Mouse (Mus musculus) embryonic facial prominence, embryonic 11.5 days (tissue): ENCODE data around the gene Pde2a. TPM values are rescaled to one million over a fixed set of nuclear protein-coding genes. Genes with fewer than 3 reads are reported as not detected.

Experiments used
- ATAC-seq: fragments of 200-750 bp; cut with Nextera tagmentation; replicated peaks from 2 replicates; pipeline ENCODE4 v1.8.0; 2017; ENCODE audit warnings: low read depth; ENCODE audit not compliant: insufficient number of reproducible peaks, low FRiP score, low TSS enrichment
- DNase-seq: peaks from one replicate; pipeline ENCODE4 v3.0.0-alpha.2; 2015; ENCODE audit warnings: low spot score
- H3K27ac ChIP-seq: fragments of 300-500 bp; sonication (generic); replicated peaks from 2 replicates; pipeline ENCODE4 v1.5.1; 2014; ENCODE audit warnings: mild to moderate bottlenecking, low read depth, low read length, control low read depth
- H3K27me3 ChIP-seq: fragments of 300-500 bp; sonication (generic); 2 replicates; pipeline ENCODE4 v1.6.1; 2014; ENCODE audit warnings: mild to moderate bottlenecking, low read length, moderate library complexity, mixed read lengths; ENCODE audit not compliant: control insufficient read depth, insufficient read depth
- H3K36me3 ChIP-seq: fragments of 300-500 bp; sonication (generic); replicated peaks from 2 replicates; pipeline ENCODE4 v1.6.1; 2014; ENCODE audit warnings: low read depth, mild to moderate bottlenecking, low read length, moderate library complexity, mixed read lengths; ENCODE audit not compliant: control insufficient read depth, insufficient read depth
- H3K4me1 ChIP-seq: fragments of 300-500 bp; sonication (generic); 2 replicates; pipeline ENCODE4 v1.6.1; 2014; ENCODE audit warnings: low read length, mixed read lengths; ENCODE audit not compliant: control insufficient read depth, insufficient read depth
- H3K4me2 ChIP-seq: fragments of 300-500 bp; sonication (generic); 2 replicates; pipeline ENCODE4 v1.6.1; 2014; ENCODE audit warnings: low read depth, mild to moderate bottlenecking, control low read depth, low read length, moderate library complexity
- H3K4me3 ChIP-seq: fragments of 300-500 bp; sonication (generic); 2 replicates; pipeline ENCODE4 v1.5.1; 2014; ENCODE audit warnings: low read depth, low read length, control low read depth
- H3K9ac ChIP-seq: fragments of 300-500 bp; sonication (generic); replicated peaks from 2 replicates; pipeline ENCODE4 v1.6.1; 2014; ENCODE audit warnings: mild to moderate bottlenecking, control low read depth, low read length
- H3K9me3 ChIP-seq: fragments of 300-500 bp; sonication (generic); replicated peaks from 2 replicates; pipeline ENCODE4 v1.6.1; 2016; ENCODE audit warnings: mild to moderate bottlenecking, low read length, inconsistent platforms, mixed read lengths; ENCODE audit not compliant: control insufficient read depth
- WGBS: fragments of 180-500 bp; shearing (Covaris S2); extraction: QIAGEN DNeasy Blood & Tissue Kit; methylation state at CpG from one replicate; pipeline ENCODE4 v1.1.7; 2014; 5-methylcytosine and 5-hydroxymethylcytosine counted together
- polyA plus RNA-seq: library from polyadenylated mRNA; unstranded; fragments of >200 nt; fragmentation: Nextera tagmentation; extraction: Ambion mirVana; gene quantifications from 2 replicates; pipeline ENCODE4 v1.2.1, GENCODE M21; 2014

The Pde2a gene
- polyA plus RNA-seq, 1 experiment from 2014 or later = 10.6 TPM

DNA sequence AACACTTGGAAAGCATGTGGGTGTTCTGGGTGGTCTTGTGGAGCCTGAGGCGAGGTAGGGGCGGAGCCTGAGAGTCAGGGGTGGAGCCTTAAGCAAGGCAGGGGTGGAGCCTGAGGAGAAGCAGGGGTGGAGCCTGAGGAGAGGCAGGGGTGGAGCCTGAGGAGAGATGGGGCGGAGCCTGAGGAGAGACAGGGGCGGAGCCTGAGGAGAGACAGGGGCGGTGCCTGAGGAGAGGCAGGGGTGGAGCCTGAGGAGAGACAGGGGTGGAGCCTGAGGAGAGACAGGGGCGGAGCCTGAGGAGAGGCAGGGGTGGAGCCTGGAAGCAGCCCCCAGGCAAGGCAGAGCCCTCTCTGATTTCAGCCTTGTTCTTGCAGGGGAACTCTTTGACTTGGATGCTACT, 79.7 kb downstream of the Pde2a start:
- H3K36me3 ChIP-seq = no peaks in the 10 kb centered on the region
- H3K9me3 ChIP-seq = no peaks in the 10 kb centered on the region
- DNase-seq = no peak
- H3K9ac ChIP-seq = no peak overlapping the region
- no peak overlapping the region for H3K4me2 ChIP-seq
- H3K27me3 ChIP-seq = peaks cover 3% of the 10 kb centered on the region; the same call in 1 of the 2 replicates
- no peak overlapping the region for H3K27ac ChIP-seq
- H3K4me1 ChIP-seq = no peaks in the 10 kb centered on the region; the same call in none of the 2 replicates
- WGBS = 77% methylated on average over 4 of the region's 6 CpGs
- H3K4me3 ChIP-seq = no peak overlapping the region
- ATAC-seq = no peak

DNA sequence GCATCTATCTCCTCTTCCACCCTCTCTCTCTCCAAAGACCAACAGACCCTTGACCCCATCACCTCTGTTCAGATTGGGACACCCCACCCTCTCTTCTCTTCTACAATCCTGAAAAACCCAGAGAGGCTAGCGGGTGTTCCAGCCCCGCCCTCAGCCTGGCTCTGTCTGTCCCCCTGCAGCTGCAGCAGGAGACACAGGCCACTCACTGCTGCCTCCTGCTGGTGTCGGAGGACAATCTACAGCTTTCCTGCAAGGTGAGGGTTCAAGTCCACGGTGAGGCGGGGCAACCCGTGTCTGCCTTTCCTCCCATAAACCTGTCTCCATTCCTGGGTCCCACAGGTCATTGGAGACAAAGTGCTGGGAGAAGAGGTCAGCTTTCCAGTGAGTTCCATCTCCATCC, 80.2 kb downstream of the Pde2a start:
- no peaks in the 10 kb centered on the region for H3K9me3 ChIP-seq
- peaks cover 3% of the 10 kb centered on the region; the same call in 1 of the 2 replicates for H3K27me3 ChIP-seq
- no peak overlapping the region for H3K9ac ChIP-seq
- no peak overlapping the region for H3K4me3 ChIP-seq
- ATAC-seq = no peak
- H3K36me3 ChIP-seq = no peaks in the 10 kb centered on the region
- H3K27ac ChIP-seq = no peak overlapping the region
- DNase-seq = no peak
- H3K4me1 ChIP-seq = no peaks in the 10 kb centered on the region; the same call in none of the 2 replicates
- 62% methylated on average over 6 of the region's 6 CpGs for WGBS
- H3K4me2 ChIP-seq = no peak overlapping the region

DNA sequence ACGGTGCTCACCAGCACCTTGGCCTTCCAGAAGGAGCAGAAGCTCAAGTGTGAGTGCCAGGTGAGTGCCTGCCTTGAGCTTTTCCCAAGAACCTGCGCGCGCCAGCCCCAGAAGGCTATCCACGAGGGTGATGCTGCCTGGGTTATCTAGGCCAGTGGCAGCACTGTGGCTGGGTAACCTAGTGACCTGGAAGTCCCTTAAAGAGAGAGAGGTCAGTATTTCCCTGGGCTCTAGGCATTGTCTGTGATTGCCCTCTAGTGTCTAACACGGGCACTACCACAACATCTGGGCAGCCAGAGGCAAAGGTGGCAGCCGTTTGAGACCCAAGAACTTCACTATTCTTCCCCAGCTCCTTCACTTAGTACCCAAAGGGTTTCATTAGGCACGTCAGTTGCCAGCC, 81.9 kb downstream of the Pde2a start:
- WGBS = 19% methylated on average over 8 of the region's 8 CpGs
- ATAC-seq (no peak), DNase-seq (peak; percentile 75)
- Histone ChIP-seq H3K4me2 (no peak overlapping the region), H3K27me3 (peaks cover 3% of the 10 kb centered on the region; the same call in 1 of the 2 replicates), H3K4me3 (no peak overlapping the region), H3K9me3 (no peaks in the 10 kb centered on the region), H3K36me3 (no peaks in the 10 kb centered on the region), H3K27ac (no peak overlapping the region), H3K4me1 (no peaks in the 10 kb centered on the region; the same call in 1 of the 2 replicates), H3K9ac (no peak overlapping the region)

DNA sequence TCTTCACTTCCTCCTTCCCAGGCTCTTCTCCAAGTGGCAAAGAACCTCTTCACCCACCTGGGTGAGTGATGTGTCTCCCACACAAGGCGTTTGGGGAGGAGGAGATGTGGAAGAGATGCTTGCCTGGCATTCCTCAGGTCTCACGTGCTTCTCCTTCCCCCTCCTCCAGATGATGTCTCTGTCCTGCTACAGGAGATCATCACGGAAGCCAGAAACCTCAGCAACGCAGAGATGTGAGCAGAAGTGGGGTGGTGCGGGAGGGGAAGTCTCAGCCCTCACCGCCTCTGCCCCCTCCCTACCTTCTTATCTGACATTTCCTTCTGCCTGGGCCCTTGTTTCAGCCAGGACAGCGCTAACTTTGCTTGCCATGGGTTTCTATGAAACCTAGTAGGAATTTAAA, 82.3 kb downstream of the Pde2a start:
- no peak overlapping the region for H3K27ac ChIP-seq
- DNase-seq = no peak

DNA sequence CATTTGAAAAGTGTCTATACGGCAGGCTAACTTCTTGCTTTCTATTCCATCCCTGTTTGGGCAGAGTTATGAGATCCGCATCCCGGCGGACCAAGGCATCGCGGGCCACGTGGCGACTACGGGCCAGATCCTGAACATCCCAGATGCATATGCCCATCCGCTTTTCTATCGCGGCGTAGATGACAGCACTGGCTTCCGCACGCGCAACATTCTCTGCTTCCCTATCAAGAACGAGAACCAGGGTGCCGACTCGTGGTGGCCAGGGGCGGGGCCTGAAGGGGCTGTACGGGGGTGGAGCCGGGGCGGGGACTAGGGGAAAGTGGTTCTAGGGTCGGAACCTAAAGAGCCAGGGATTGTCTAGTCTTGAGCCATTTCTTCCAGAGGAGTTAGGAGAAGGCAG, 83.0 kb downstream of the Pde2a start:
- H3K4me3 ChIP-seq = peak overlapping the region; percentile 19; the same call in 1 of the 2 replicates
- DNase-seq (peak; percentile 60), ATAC-seq (no peak)
- WGBS = 7% methylated on average over 24 of the region's 24 CpGs
- no peaks in the 10 kb centered on the region; the same call in 1 of the 2 replicates for H3K4me1 ChIP-seq
- no peak overlapping the region for H3K9ac ChIP-seq
- H3K9me3 ChIP-seq = no peaks in the 10 kb centered on the region
- H3K4me2 ChIP-seq = peak overlapping the region; percentile 37; the same call in 1 of the 2 replicates
- H3K36me3 ChIP-seq = no peaks in the 10 kb centered on the region
- no peak overlapping the region for H3K27ac ChIP-seq
- H3K27me3 ChIP-seq = peaks cover 3% of the 10 kb centered on the region; the same call in 1 of the 2 replicates

More for the DNA sequence above, 82.3 kb downstream of the Pde2a start:
- no peak overlapping the region for H3K4me3 ChIP-seq
- H3K36me3 ChIP-seq = no peaks in the 10 kb centered on the region
- H3K4me1 ChIP-seq = no peaks in the 10 kb centered on the region; the same call in 1 of the 2 replicates
- no peak overlapping the region for H3K4me2 ChIP-seq
- ATAC-seq = no peak
- no peak overlapping the region for H3K9ac ChIP-seq
- peaks cover 3% of the 10 kb centered on the region; the same call in 1 of the 2 replicates for H3K27me3 ChIP-seq
- no peaks in the 10 kb centered on the region for H3K9me3 ChIP-seq
- WGBS = 42% methylated on average over 7 of the region's 7 CpGs

DNA sequence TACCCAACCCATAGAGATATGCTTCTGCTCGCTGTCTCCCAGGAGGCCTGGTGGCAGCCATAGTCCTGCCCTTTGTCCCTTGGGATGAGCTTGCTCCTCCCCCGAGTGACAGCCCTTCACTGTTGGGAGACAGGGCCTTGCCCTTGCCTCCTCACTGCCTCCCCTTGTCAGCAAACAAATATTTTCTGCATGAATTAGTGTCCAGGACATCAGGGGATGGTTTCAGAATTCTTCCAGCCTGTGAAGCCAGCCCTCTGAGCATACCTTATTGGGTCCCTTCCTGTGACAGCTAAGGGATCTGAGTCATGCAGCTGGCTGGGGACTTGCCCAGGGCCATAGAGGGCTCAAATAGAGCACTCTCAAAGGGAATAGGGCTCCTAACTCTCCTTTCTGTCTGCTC, 87.7 kb downstream of the Pde2a start:
- Histone ChIP-seq H3K4me2 (no peak overlapping the region), H3K27me3 (no peaks in the 10 kb centered on the region), H3K9ac (no peak overlapping the region), H3K9me3 (no peaks in the 10 kb centered on the region), H3K27ac (no peak overlapping the region), H3K36me3 (no peaks in the 10 kb centered on the region), H3K4me3 (no peak overlapping the region), H3K4me1 (no peaks in the 10 kb centered on the region)
- 59% methylated on average over 2 of the region's 2 CpGs for WGBS
- DNase-seq (no peak), ATAC-seq (no peak)

DNA sequence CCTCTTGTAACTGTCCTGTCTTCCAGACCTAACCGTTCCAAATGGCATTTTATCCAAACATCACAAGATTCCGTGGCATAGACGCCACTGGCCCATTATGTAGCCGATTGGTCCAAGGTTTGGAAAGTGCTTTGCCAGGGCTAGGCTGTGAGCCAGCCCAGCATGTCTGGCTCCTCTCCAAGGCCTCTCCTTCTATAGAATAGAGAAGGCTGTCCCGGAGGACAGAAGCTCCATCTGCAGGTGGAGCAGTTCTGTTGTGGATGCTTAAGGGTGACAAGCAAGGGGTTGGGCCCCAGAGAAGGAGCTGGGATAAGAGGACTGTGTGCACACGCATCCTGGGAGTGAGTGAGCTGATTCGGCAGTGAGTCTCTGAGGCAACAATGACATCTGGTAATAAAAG, 92.2 kb downstream of the Pde2a start:
- no peak overlapping the region for H3K27ac ChIP-seq
- 76% methylated on average over 7 of the region's 7 CpGs for WGBS
- no peak overlapping the region for H3K9ac ChIP-seq
- H3K27me3 ChIP-seq = no peaks in the 10 kb centered on the region
- no peak overlapping the region for H3K4me3 ChIP-seq
- ATAC-seq (no peak), DNase-seq (no peak)
- H3K9me3 ChIP-seq = no peaks in the 10 kb centered on the region
- H3K36me3 ChIP-seq = no peaks in the 10 kb centered on the region
- no peaks in the 10 kb centered on the region for H3K4me1 ChIP-seq
- no peak overlapping the region for H3K4me2 ChIP-seq

DNA sequence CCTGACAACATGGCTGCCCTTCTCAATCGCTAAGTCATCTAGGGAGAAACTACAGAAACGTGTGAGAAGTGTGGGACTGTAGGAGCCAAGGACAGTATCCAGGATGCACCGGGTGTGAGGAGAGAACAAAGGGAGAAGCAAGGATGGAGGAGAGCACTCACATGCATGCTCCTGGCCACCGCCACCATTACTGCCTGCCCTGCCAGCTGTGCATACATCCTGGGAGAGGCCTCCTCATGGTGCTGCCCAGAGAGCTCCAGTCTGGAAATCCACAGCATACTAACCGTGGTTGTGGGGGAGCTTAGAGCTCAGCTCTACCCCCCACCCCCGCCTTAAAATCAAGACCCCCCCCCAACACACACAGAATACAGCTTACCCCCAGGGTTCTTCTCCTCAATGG, 93.3 kb downstream of the Pde2a start:
- H3K9ac ChIP-seq = no peak overlapping the region
- H3K36me3 ChIP-seq = no peaks in the 10 kb centered on the region
- H3K9me3 ChIP-seq = no peaks in the 10 kb centered on the region
- no peak overlapping the region for H3K27ac ChIP-seq
- H3K4me3 ChIP-seq = no peak overlapping the region
- ATAC-seq (0 out of 2 replicates have a peak, but pooled peaks have one; percentile 21), DNase-seq (no peak)
- WGBS = 80% methylated on average over 6 of the region's 6 CpGs
- no peaks in the 10 kb centered on the region for H3K4me1 ChIP-seq
- H3K4me2 ChIP-seq = no peak overlapping the region
- H3K27me3 ChIP-seq = no peaks in the 10 kb centered on the region
